Mouse (Mus musculus) forebrain, embryonic 13.5 days (tissue): ENCODE results near the gene Atp6v1a. TPM values are rescaled to one million over a fixed set of nuclear protein-coding genes. Genes with fewer than 3 reads are reported as not detected.

ENCODE experiments used
- ATAC-seq: fragments of 200-750 bp; cut with Nextera tagmentation; 2 replicates; pipeline ENCODE4 v1.8.0; 2017
- H3K27ac ChIP-seq: fragments of 300-500 bp; sonication (generic); 2 replicates; pipeline ENCODE4 v1.5.1; 2015; ENCODE audit warnings: inconsistent platforms, mild to moderate bottlenecking, moderate library complexity
- H3K27me3 ChIP-seq: fragments of 300-500 bp; sonication (generic); 2 replicates; pipeline ENCODE4 v1.6.1; 2015; ENCODE audit warnings: mild to moderate bottlenecking, inconsistent platforms
- H3K36me3 ChIP-seq: fragments of 300-500 bp; sonication (generic); 2 replicates; pipeline ENCODE4 v1.6.1; 2015; ENCODE audit warnings: mild to moderate bottlenecking, inconsistent platforms; ENCODE audit not compliant: poor library complexity, severe bottlenecking
- H3K4me1 ChIP-seq: fragments of 300-500 bp; sonication (generic); 2 replicates; pipeline ENCODE4 v1.6.1; 2015; ENCODE audit warnings: inconsistent platforms
- H3K4me2 ChIP-seq: fragments of 300-500 bp; sonication (generic); 2 replicates; pipeline ENCODE4 v1.6.1; 2015; ENCODE audit warnings: inconsistent platforms, mild to moderate bottlenecking, moderate library complexity
- H3K4me3 ChIP-seq: fragments of 300-500 bp; sonication (generic); 2 replicates; pipeline ENCODE4 v1.5.1; 2015; ENCODE audit warnings: mild to moderate bottlenecking, inconsistent platforms
- H3K9ac ChIP-seq: fragments of 300-500 bp; sonication (generic); 2 replicates; pipeline ENCODE4 v1.6.1; 2015; ENCODE audit warnings: mild to moderate bottlenecking, inconsistent platforms
- H3K9me3 ChIP-seq: fragments of 300-500 bp; sonication (generic); replicated peaks from 2 replicates; pipeline ENCODE4 v1.6.1; 2016; ENCODE audit warnings: inconsistent platforms
- WGBS: fragments of 180-500 bp; shearing (Covaris S2); methylation state at CpG from one replicate; pipeline ENCODE4 v1.1.7; 2015; 5-methylcytosine and 5-hydroxymethylcytosine counted together
- polyA plus RNA-seq: library from polyadenylated mRNA; unstranded; fragments of >200 nt; fragmentation: Nextera tagmentation; extraction: Ambion mirVana; gene quantifications from 2 replicates; pipeline ENCODE4 v1.2.1, GENCODE M21; 2015

Gene Atp6v1a
- polyA plus RNA-seq, 1 experiment from 2014 or later: 63.6 TPM

- H3K4me1 ChIP-seq: no peaks in the 10 kb centered on the region
- H3K9ac ChIP-seq: no peak overlapping the region
- H3K9me3 ChIP-seq: no peaks in the 10 kb centered on the region
- no peaks in the 10 kb centered on the region for H3K27me3 ChIP-seq
- H3K4me2 ChIP-seq: no peak overlapping the region
- 92% methylated on average over 6 of the region's 6 CpGs for WGBS
- H3K27ac ChIP-seq: no peak overlapping the region
- H3K4me3 ChIP-seq: no peak overlapping the region
- no peaks in the 10 kb centered on the region for H3K36me3 ChIP-seq
- no peak for ATAC-seq
Measured at GRCm38 (mm10) chr16:44052390-44052789, 87.1 kb downstream of the Atp6v1a start.

GRCm38 (mm10) chr16:44050139-44050538, 89.4 kb downstream of the Atp6v1a start:
- WGBS: 86% methylated on average over 5 of the region's 5 CpGs
- Histone ChIP-seq H3K9me3 (no peaks in the 10 kb centered on the region), H3K27ac (no peak overlapping the region), H3K4me3 (no peak overlapping the region), H3K27me3 (no peaks in the 10 kb centered on the region), H3K4me1 (no peaks in the 10 kb centered on the region), H3K4me2 (no peak overlapping the region), H3K36me3 (no peaks in the 10 kb centered on the region), H3K9ac (no peak overlapping the region)
- ATAC-seq: no peak

GRCm38 (mm10) chr16:44039112-44039511, 100.4 kb downstream of the Atp6v1a start:
- Histone ChIP-seq H3K27ac (no peak overlapping the region), H3K9ac (no peak overlapping the region), H3K4me1 (no peaks in the 10 kb centered on the region), H3K9me3 (no peaks in the 10 kb centered on the region), H3K4me3 (no peak overlapping the region), H3K36me3 (no peaks in the 10 kb centered on the region), H3K27me3 (no peaks in the 10 kb centered on the region), H3K4me2 (no peak overlapping the region)
- no peak for ATAC-seq
- 84% methylated on average over 4 of the region's 4 CpGs for WGBS

Other genes starting within 250 kb of the Atp6v1a start
- 12.7 and 16.1 TPM in 2 replicates for gene Ccdc191, start 249.9 kb downstream of the Atp6v1a start, polyA plus RNA-seq
- gene Qtrt2, start 212.9 kb downstream of the Atp6v1a start, polyA plus RNA-seq: 29.6 and 30.8 TPM in 2 replicates
- gene Zdhhc23, start 159.9 kb downstream of the Atp6v1a start, polyA plus RNA-seq: 0.76 and 1.2 TPM in 2 replicates
- gene Gramd1c, start 76.4 kb downstream of the Atp6v1a start, polyA plus RNA-seq: 2.1 and 2.9 TPM in 2 replicates
- gene Naa50, start 125 bp upstream of the Atp6v1a start, polyA plus RNA-seq: 90.4 and 95.0 TPM in 2 replicates
- 3.3 and 3.7 TPM in 2 replicates for gene Usf3, start 33.5 kb upstream of the Atp6v1a start, polyA plus RNA-seq
- 0.67 and 0.70 TPM in 2 replicates for gene Sidt1, start 193.5 kb upstream of the Atp6v1a start, polyA plus RNA-seq
- 26.8 and 28.2 TPM in 2 replicates for gene Spice1, start 207.4 kb upstream of the Atp6v1a start, polyA plus RNA-seq